Comparison of ENCODE assay signal across 29 mouse cellular contexts in genomic region chr11:115796898-115797297, GRCm38 (mm10). TPM values are rescaled to one million over a fixed set of nuclear protein-coding genes. Genes with fewer than 3 reads are reported as not detected.
DNase-seq lines count a peak whose midpoint lies in the region; ATAC-seq and TF ChIP-seq lines count a peak whose summit lies in the region.
"Had no signal": no experiment of that assay in that cellular context is flagged by ENCODE, and none has a peak within 500 bp of the region (broad histone marks: within the 10 kb centered on the region; RNA-seq: fewer than 3 reads in every experiment).

No protein-coding gene starts in this region.

- H3K4me3 ChIP-seq in embryonic facial prominence, embryonic 13.5 days: no peak overlapping the region
- no peak overlapping the region for H3K4me3 ChIP-seq in embryonic facial prominence, embryonic 10.5 days
- no peak overlapping the region for H3K4me3 ChIP-seq in heart, postnatal 0 days (ENCODE audit: low read depth, low read length)
- H3K4me3 ChIP-seq in kidney, embryonic 14.5 days (ENCODE audit: low read length): no peak overlapping the region
- no peak overlapping the region for H3K4me3 ChIP-seq in liver, embryonic 12.5 days
- H3K4me3 ChIP-seq: embryonic facial prominence, embryonic 15.5 days; forebrain, embryonic 12.5 days; heart, embryonic 10.5 days; left cerebral cortex, adult 2 months; limb, embryonic 12.5 days; midbrain, embryonic 12.5 days; neural tube, embryonic 13.5 days had no signal

- 85% methylated on average over 15 of the region's 15 CpGs for WGBS in embryonic facial prominence, embryonic 13.5 days
- 86% methylated on average over 15 of the region's 15 CpGs for WGBS in embryonic facial prominence, embryonic 10.5 days
- WGBS in heart, postnatal 0 days: 73% methylated on average over 15 of the region's 15 CpGs
- WGBS in kidney, embryonic 14.5 days: 80% methylated on average over 15 of the region's 15 CpGs
- 67% methylated on average over 15 of the region's 15 CpGs for WGBS in liver, embryonic 12.5 days (ENCODE audit: insufficient replicate concordance)

- no peaks in the 10 kb centered on the region for H3K9me3 ChIP-seq in embryonic facial prominence, embryonic 13.5 days
- no peaks in the 10 kb centered on the region for H3K9me3 ChIP-seq in embryonic facial prominence, embryonic 10.5 days
- H3K9me3 ChIP-seq in heart, postnatal 0 days (replicated peaks; ENCODE audit: control insufficient read depth, low read length): no peaks in the 10 kb centered on the region
- H3K9me3 ChIP-seq in kidney, embryonic 14.5 days (ENCODE audit: control insufficient read depth, low read length): no peaks in the 10 kb centered on the region
- no peaks in the 10 kb centered on the region for H3K9me3 ChIP-seq in liver, embryonic 12.5 days (replicated peaks)
- H3K9me3 ChIP-seq: embryonic facial prominence, embryonic 15.5 days; forebrain, embryonic 12.5 days; heart, embryonic 10.5 days; limb, embryonic 12.5 days; midbrain, embryonic 12.5 days; neural tube, embryonic 13.5 days had no signal

- no peak for TF ChIP-seq CTCF in heart, postnatal 0 days (IDR thresholded peaks at IDR 0.05; ENCODE audit: low read depth)

- peaks cover 99% of the 10 kb centered on the region for H3K36me3 ChIP-seq in embryonic facial prominence, embryonic 13.5 days
- peaks cover 100% of the 10 kb centered on the region for H3K36me3 ChIP-seq in embryonic facial prominence, embryonic 10.5 days (replicated peaks)
- H3K36me3 ChIP-seq in heart, postnatal 0 days (replicated peaks; ENCODE audit: control insufficient read depth, insufficient read depth, low read length): peaks cover 100% of the 10 kb centered on the region
- H3K36me3 ChIP-seq in kidney, embryonic 14.5 days (ENCODE audit: control insufficient read depth, insufficient read depth, low read length): peaks cover 96% of the 10 kb centered on the region
- peaks cover 100% of the 10 kb centered on the region for H3K36me3 ChIP-seq in liver, embryonic 12.5 days

- no peak for TF ChIP-seq EP300 in heart, postnatal 0 days (IDR thresholded peaks at IDR 0.05; ENCODE audit: low read depth)

- no peak overlapping the region for H3K4me2 ChIP-seq in embryonic facial prominence, embryonic 13.5 days
- H3K4me2 ChIP-seq in heart, postnatal 0 days (ENCODE audit: low read depth, low read length): no peak overlapping the region
- H3K4me2 ChIP-seq in kidney, embryonic 14.5 days (replicated peaks; ENCODE audit: low read depth, low read length): no peak overlapping the region
- H3K4me2 ChIP-seq in liver, embryonic 12.5 days: no peak overlapping the region
- H3K4me2 ChIP-seq: embryonic facial prominence, embryonic 15.5 days; forebrain, embryonic 12.5 days; limb, embryonic 12.5 days; midbrain, embryonic 12.5 days; neural tube, embryonic 13.5 days had no signal

- peaks cover 8% of the 10 kb centered on the region; the same call in 1 of the 2 replicates for H3K4me1 ChIP-seq in embryonic facial prominence, embryonic 13.5 days
- no peaks in the 10 kb centered on the region for H3K4me1 ChIP-seq in embryonic facial prominence, embryonic 10.5 days
- H3K4me1 ChIP-seq in heart, postnatal 0 days (ENCODE audit: control insufficient read depth, insufficient read depth): no peaks in the 10 kb centered on the region
- 0 out of 2 replicates have a peak, but pooled peaks cover 3% of the 10 kb centered on the region for H3K4me1 ChIP-seq in kidney, embryonic 14.5 days (ENCODE audit: control insufficient read depth, insufficient read depth, low read length)
- H3K4me1 ChIP-seq in liver, embryonic 12.5 days: peaks cover 12% of the 10 kb centered on the region; the same call in 1 of the 2 replicates
- H3K4me1 ChIP-seq: forebrain, embryonic 12.5 days; limb, embryonic 12.5 days; midbrain, embryonic 12.5 days; neural tube, embryonic 13.5 days had no signal

- no peak overlapping the region for H3K9ac ChIP-seq in embryonic facial prominence, embryonic 13.5 days
- H3K9ac ChIP-seq in heart, postnatal 0 days (replicated peaks; ENCODE audit: low read depth, low read length): no peak overlapping the region
- no peak overlapping the region for H3K9ac ChIP-seq in kidney, embryonic 14.5 days (ENCODE audit: low read depth, low read length)
- no peak overlapping the region for H3K9ac ChIP-seq in liver, embryonic 12.5 days
- H3K9ac ChIP-seq: embryonic facial prominence, embryonic 15.5 days; forebrain, embryonic 12.5 days; forebrain, postnatal 0 days; limb, embryonic 12.5 days; liver, embryonic 14.5 days; midbrain, embryonic 12.5 days; neural tube, embryonic 13.5 days had no signal

- ATAC-seq in embryonic facial prominence, embryonic 13.5 days (ENCODE audit: insufficient number of reproducible peaks, insufficient read depth, low FRiP score, low TSS enrichment, low read depth): no peak
- ATAC-seq in heart, postnatal 0 days (ENCODE audit: insufficient read depth, low read depth): no peak
- ATAC-seq in kidney, embryonic 14.5 days (ENCODE audit: low FRiP score, low TSS enrichment): no peak
- ATAC-seq in liver, embryonic 12.5 days: no peak
- ATAC-seq: activated CD4-positive, CD25-positive, alpha-beta regulatory T cell, adult 4 months; forebrain, postnatal 0 days; intestine, postnatal 0 days had no signal

- no peaks in the 10 kb centered on the region for H3K27me3 ChIP-seq in embryonic facial prominence, embryonic 13.5 days
- no peaks in the 10 kb centered on the region for H3K27me3 ChIP-seq in embryonic facial prominence, embryonic 10.5 days (replicated peaks; ENCODE audit: low read depth, poor library complexity, severe bottlenecking)
- H3K27me3 ChIP-seq in heart, postnatal 0 days (ENCODE audit: control insufficient read depth, insufficient read depth, low read length): no peaks in the 10 kb centered on the region
- H3K27me3 ChIP-seq in kidney, embryonic 14.5 days (ENCODE audit: control insufficient read depth, insufficient read depth, low read length): no peaks in the 10 kb centered on the region
- no peaks in the 10 kb centered on the region for H3K27me3 ChIP-seq in liver, embryonic 12.5 days (replicated peaks)
- H3K27me3 ChIP-seq: CH12.LX; embryonic facial prominence, embryonic 15.5 days; forebrain, embryonic 12.5 days; limb, embryonic 12.5 days; midbrain, embryonic 12.5 days; neural tube, embryonic 13.5 days had no signal

- DNase-seq in embryonic facial prominence, embryonic 10.5 days (ENCODE audit: low spot score): no peak
- no peak for DNase-seq in heart, postnatal 0 days (ENCODE audit: low spot score)
- no peak for DNase-seq in heart, adult 18-20 months
- DNase-seq in kidney, postnatal 14 days: no peak
- DNase-seq in liver: no peak
- DNase-seq: adrenal gland, adult 2 months; adrenal gland, postnatal 36 days; cerebellum, adult 18-20 months; cerebellum, postnatal 10 days; forebrain, postnatal 0 days; lung, adult 2 months; right cerebral cortex, postnatal 4 days; thymus, adult 18-20 months; thymus, postnatal 25 days had no signal

- H3K27ac ChIP-seq in embryonic facial prominence, embryonic 13.5 days: peak overlapping the region; percentile 23; the same call in 1 of the 2 replicates
- no peak overlapping the region for H3K27ac ChIP-seq in embryonic facial prominence, embryonic 10.5 days (replicated peaks)
- H3K27ac ChIP-seq in heart, postnatal 0 days (ENCODE audit: low read depth): 0 out of 2 replicates have a peak overlapping the region, but pooled peaks have one; percentile 31
- H3K27ac ChIP-seq in kidney, embryonic 14.5 days (ENCODE audit: low read depth, low read length): 0 out of 2 replicates have a peak overlapping the region, but pooled peaks have one; percentile 24
- 0 out of 2 replicates have a peak overlapping the region, but pooled peaks have one; percentile 29 for H3K27ac ChIP-seq in liver, embryonic 12.5 days
- H3K27ac ChIP-seq: embryonic facial prominence, embryonic 15.5 days; heart, embryonic 10.5 days; left cerebral cortex, adult 2 months; limb, embryonic 12.5 days; liver, embryonic 14.5 days; midbrain, embryonic 12.5 days; neural tube, embryonic 13.5 days; stomach, postnatal 0 days had no signal

RNA-seq across cellular contexts. Expression of gene Caskin2, which starts 16.5 kb away (rescaled TPM):
- polyA plus RNA-seq in embryonic facial prominence, embryonic 13.5 days (2015; fragmentation: Nextera tagmentation; extraction: Ambion mirVana): 16.1 and 17.3 TPM in 2 replicates
- polyA plus RNA-seq in embryonic facial prominence, embryonic 10.5 days (2016; fragmentation: Nextera tagmentation; extraction: Ambion mirVana): 20.3 and 20.4 TPM in 2 replicates
- 62.1 and 107 TPM in 2 replicates for total RNA-seq in heart, postnatal 0 days (2014; rRNA removed; ENCODE audit: low replicate concordance)
- polyA plus RNA-seq in heart, postnatal 0 days (2015; fragmentation: Nextera tagmentation; extraction: Ambion mirVana): 12.6 and 14.2 TPM in 2 replicates
- total RNA-seq in heart, adult 18-20 months (2021): 10 to 100 TPM; 39.2 to 42.9 TPM
- 14.2 and 17.5 TPM in 2 replicates for polyA plus RNA-seq in kidney, embryonic 14.5 days (2014; fragmentation: Nextera tagmentation; extraction: Ambion mirVana)
- polyA plus RNA-seq in liver, embryonic 12.5 days (2016; fragmentation: Nextera tagmentation; extraction: Ambion mirVana): 8.3 and 9.2 TPM in 2 replicates

RNA-seq across cellular contexts. Expression of gene Tsen54, which starts 17.6 kb away (rescaled TPM):
- polyA plus RNA-seq in embryonic facial prominence, embryonic 13.5 days (2015; fragmentation: Nextera tagmentation; extraction: Ambion mirVana): 31.3 and 34.6 TPM in 2 replicates
- 40.3 and 40.6 TPM in 2 replicates for polyA plus RNA-seq in embryonic facial prominence, embryonic 10.5 days (2016; fragmentation: Nextera tagmentation; extraction: Ambion mirVana)
- total RNA-seq in heart, postnatal 0 days (2014; rRNA removed; ENCODE audit: low replicate concordance): 35.5 and 58.5 TPM in 2 replicates
- polyA plus RNA-seq in heart, postnatal 0 days (2015; fragmentation: Nextera tagmentation; extraction: Ambion mirVana): 14.8 and 17.7 TPM in 2 replicates
- 1 to 10 TPM; 7.1 to 8.5 TPM for total RNA-seq in heart, adult 18-20 months (2021)
- polyA plus RNA-seq in kidney, embryonic 14.5 days (2014; fragmentation: Nextera tagmentation; extraction: Ambion mirVana): 26.2 and 34.9 TPM in 2 replicates
- 23.5 and 25.6 TPM in 2 replicates for polyA plus RNA-seq in liver, embryonic 12.5 days (2016; fragmentation: Nextera tagmentation; extraction: Ambion mirVana)

RNA-seq across cellular contexts. Expression of gene Llgl2, which starts 27.0 kb away (rescaled TPM):
- 8.1 and 9.5 TPM in 2 replicates for polyA plus RNA-seq in embryonic facial prominence, embryonic 13.5 days (2015; fragmentation: Nextera tagmentation; extraction: Ambion mirVana)
- 15.3 and 15.5 TPM in 2 replicates for polyA plus RNA-seq in embryonic facial prominence, embryonic 10.5 days (2016; fragmentation: Nextera tagmentation; extraction: Ambion mirVana)
- 49.8 and 85.5 TPM in 2 replicates for total RNA-seq in heart, postnatal 0 days (2014; rRNA removed; ENCODE audit: low replicate concordance)
- polyA plus RNA-seq in heart, postnatal 0 days (2015; fragmentation: Nextera tagmentation; extraction: Ambion mirVana): 12.7 and 14.1 TPM in 2 replicates
- 10 to 100 TPM; 17.5 to 18.2 TPM for total RNA-seq in heart, adult 18-20 months (2021)
- polyA plus RNA-seq in kidney, embryonic 14.5 days (2014; fragmentation: Nextera tagmentation; extraction: Ambion mirVana): 24.3 and 28.7 TPM in 2 replicates
- polyA plus RNA-seq in liver, embryonic 12.5 days (2016; fragmentation: Nextera tagmentation; extraction: Ambion mirVana): 13.4 and 14.3 TPM in 2 replicates

RNA-seq across cellular contexts. Expression of gene Tmem94, which starts 31.7 kb away (rescaled TPM):
- 24.8 and 24.9 TPM in 2 replicates for polyA plus RNA-seq in embryonic facial prominence, embryonic 13.5 days (2015; fragmentation: Nextera tagmentation; extraction: Ambion mirVana)
- polyA plus RNA-seq in embryonic facial prominence, embryonic 10.5 days (2016; fragmentation: Nextera tagmentation; extraction: Ambion mirVana): 34.6 and 38.9 TPM in 2 replicates
- total RNA-seq in heart, postnatal 0 days (2014; rRNA removed; ENCODE audit: low replicate concordance): 56.9 and 65.0 TPM in 2 replicates
- 32.5 and 34.0 TPM in 2 replicates for polyA plus RNA-seq in heart, postnatal 0 days (2015; fragmentation: Nextera tagmentation; extraction: Ambion mirVana)
- 100 to 1,000 TPM in 1 of 2 experiments, 10 to 100 TPM in 1; 96.6 to 104 TPM for total RNA-seq in heart, adult 18-20 months (2021)
- polyA plus RNA-seq in kidney, embryonic 14.5 days (2014; fragmentation: Nextera tagmentation; extraction: Ambion mirVana): 12.4 and 19.9 TPM in 2 replicates
- polyA plus RNA-seq in liver, embryonic 12.5 days (2016; fragmentation: Nextera tagmentation; extraction: Ambion mirVana): 16.9 and 17.0 TPM in 2 replicates
